Mouse (Mus musculus): ENCODE measurements around the gene Rnft2. TPM values are rescaled to one million over a fixed set of nuclear protein-coding genes. Genes with fewer than 3 reads are reported as not detected.

The Rnft2 gene
- total and polyA plus RNA-seq, 3 experiments, result 0.42 to 0.71 TPM; not detected in 1

- Histone ChIP-seq H3K79me2 (ENCODE audit: control insufficient read depth, insufficient read depth, low read length, poor library complexity) (peaks cover 42% of the 10 kb centered on the region), H3K9ac (ENCODE audit: control insufficient read depth, low read depth, low read length, poor library complexity, severe bottlenecking) (no peak overlapping the region), H3K4me1 (ENCODE audit: control insufficient read depth in 1 of 2, insufficient read depth in 2 of 2, low read length in 2 of 2) (peaks cover 3 to 5% of the 10 kb centered on the region in 2 experiments; a peak in 3 of 4 replicates), H3K36me3 (ENCODE audit: control insufficient read depth in 1 of 2, insufficient read depth in 2 of 2, low read length in 2 of 2) (peaks cover 0 to 6% of the 10 kb centered on the region in 2 experiments; a peak in 2 of 4 replicates), H3K27me3 (ENCODE audit: control insufficient read depth in 1 of 2, insufficient read depth in 2 of 2, low read length in 2 of 2) (no peaks in the 10 kb centered on the region), H3K4me3 (ENCODE audit: control insufficient read depth in 1 of 2, insufficient read depth in 1 of 2, low read depth in 2 of 2, low read length in 2 of 2) (no peak overlapping the region), H3K9me3 (replicated peaks; ENCODE audit: insufficient read depth, low read length) (no peaks in the 10 kb centered on the region), H3K27ac (ENCODE audit: control insufficient read depth, low read depth, low read length) (no peak overlapping the region)
- no peak for DNase-seq (ENCODE audit: low read depth, low spot score)
- no peak for TF ChIP-seq POLR2A (IDR thresholded peaks at IDR 0.05; ENCODE audit: control insufficient read depth in 1 of 2, insufficient read depth in 1 of 2, low read depth in 1 of 2, low read length in 2 of 2, poor library complexity in 1 of 2)
- TF ChIP-seq USF2 (IDR thresholded peaks at IDR 0.05; ENCODE audit: borderline replicate concordance in 1 of 2, insufficient read depth in 1 of 2, low read depth in 1 of 2, low read length in 2 of 2), result no peak
- no peak for TF ChIP-seq TBP (IDR thresholded peaks at IDR 0.05; ENCODE audit: low read depth, low read length)
- no peak for TF ChIP-seq ZC3H11A (IDR thresholded peaks at IDR 0.05; ENCODE audit: low read depth, low read length)
- no peak for TF ChIP-seq MYB (IDR thresholded peaks at IDR 0.05; ENCODE audit: low read depth, low read length)
- TF ChIP-seq ZMIZ1 (IDR thresholded peaks at IDR 0.05; ENCODE audit: low read depth, low read length), result no peak
- TF ChIP-seq NELFE (IDR thresholded peaks at IDR 0.05; ENCODE audit: low read depth, low read length), result no peak
- no peak for TF ChIP-seq BHLHE40 (IDR thresholded peaks at IDR 0.05; ENCODE audit: borderline replicate concordance, low read depth, low read length)
- no peak for TF ChIP-seq POLR2AphosphoS2 (IDR thresholded peaks at IDR 0.05; ENCODE audit: low read length)
- TF ChIP-seq E2F4 (IDR thresholded peaks at IDR 0.05; ENCODE audit: borderline replicate concordance, low read depth, low read length), result no peak
- no peak for TF ChIP-seq HCFC1 (IDR thresholded peaks at IDR 0.05; ENCODE audit: low read depth, low read length)
- no peak for TF ChIP-seq ZKSCAN1 (IDR thresholded peaks at IDR 0.05; ENCODE audit: low read depth, low read length)
- no peak for TF ChIP-seq MXI1 (IDR thresholded peaks at IDR 0.05; ENCODE audit: low read depth, low read length)
- no peak for TF ChIP-seq POLR2AphosphoS5 (IDR thresholded peaks at IDR 0.05; ENCODE audit: borderline replicate concordance, low read depth, low read length)
- no peak for TF ChIP-seq RAD21 (IDR thresholded peaks at IDR 0.05; ENCODE audit: low read depth, low read length)
- no peak for TF ChIP-seq ELF1 (IDR thresholded peaks at IDR 0.05; ENCODE audit: low read depth, low read length)
- TF ChIP-seq CTCF (IDR thresholded peaks at IDR 0.05 in 2 of 3, conservative IDR thresholded peaks at IDR 0.05 in 1 of 3; ENCODE audit: control insufficient read depth in 1 of 3, insufficient read depth in 1 of 3, low read depth in 2 of 3, low read length in 3 of 3, poor library complexity in 1 of 3, severe bottlenecking in 1 of 3), result no peak
Measured at GRCm38 (mm10) chr5:118149711-118150110, 95.2 kb downstream of the Rnft2 start.

- H3K9me3 ChIP-seq (replicated peaks; ENCODE audit: insufficient read depth, low read length), result no peaks in the 10 kb centered on the region
- TF ChIP-seq JUND (IDR thresholded peaks at IDR 0.05; ENCODE audit: low read depth, low read length) (no peak), UBTF (IDR thresholded peaks at IDR 0.05; ENCODE audit: borderline replicate concordance, insufficient read depth, low read depth, low read length) (no peak), GATA1 (IDR thresholded peaks at IDR 0.05; ENCODE audit: low read depth, low read length) (no peak), MAFK (IDR thresholded peaks at IDR 0.05; ENCODE audit: borderline replicate concordance, low read depth, low read length) (no peak), RAD21 (IDR thresholded peaks at IDR 0.05; ENCODE audit: low read depth, low read length) (no peak), USF2 (IDR thresholded peaks at IDR 0.05; ENCODE audit: borderline replicate concordance in 1 of 2, insufficient read depth in 1 of 2, low read depth in 1 of 2, low read length in 2 of 2) (no peak), USF1 (IDR thresholded peaks at IDR 0.05; ENCODE audit: low read depth, low read length) (no peak), SIN3A (IDR thresholded peaks at IDR 0.05; ENCODE audit: low read length) (no peak)
- H3K4me1 ChIP-seq (ENCODE audit: control insufficient read depth in 1 of 2, insufficient read depth in 2 of 2, low read length in 2 of 2), result no peaks in the 10 kb centered on the region
- H3K27me3 ChIP-seq (ENCODE audit: control insufficient read depth in 1 of 2, insufficient read depth in 2 of 2, low read length in 2 of 2), result no peaks in the 10 kb centered on the region
- H3K9ac ChIP-seq (ENCODE audit: control insufficient read depth, low read depth, low read length, poor library complexity, severe bottlenecking), result no peak overlapping the region
- H3K36me3 ChIP-seq (ENCODE audit: control insufficient read depth in 1 of 2, insufficient read depth in 2 of 2, low read length in 2 of 2), result no peaks in the 10 kb centered on the region
- no peak overlapping the region for H3K4me3 ChIP-seq (ENCODE audit: control insufficient read depth in 1 of 2, insufficient read depth in 1 of 2, low read depth in 2 of 2, low read length in 2 of 2)
- no peak for DNase-seq (ENCODE audit: low read depth, low spot score)
- H3K27ac ChIP-seq (ENCODE audit: control insufficient read depth, low read depth, low read length), result no peak overlapping the region
- H3K79me2 ChIP-seq (ENCODE audit: control insufficient read depth, insufficient read depth, low read length, poor library complexity), result peaks cover 27% of the 10 kb centered on the region
Measured at GRCm38 (mm10) chr5:118147264-118147663, 97.7 kb downstream of the Rnft2 start.
